Mouse (Mus musculus): Measurements from ENCODE around the gene Lrp4.

DNA sequence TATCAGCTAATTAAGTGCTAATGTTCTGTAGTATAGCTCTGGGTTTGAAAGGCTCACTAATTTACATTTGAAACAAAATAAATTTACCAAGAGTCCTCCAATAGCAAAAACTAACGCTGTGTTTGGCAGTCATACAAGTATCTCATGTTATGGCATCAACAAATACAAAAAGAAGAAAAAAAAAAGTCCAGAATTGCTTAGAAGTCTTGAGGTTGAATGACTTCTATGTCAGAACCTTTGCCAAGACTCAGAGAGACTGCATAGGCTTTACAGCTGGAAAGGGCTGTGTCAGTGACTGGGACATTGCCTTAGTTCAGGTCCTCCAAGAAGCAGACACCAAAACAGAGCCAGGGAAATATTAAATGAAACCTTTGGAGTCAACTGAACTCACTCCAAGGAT, 17.4 kb upstream of the Lrp4 start:
- TF ChIP-seq CTCF (IDR thresholded peaks at IDR 0.05; ENCODE audit: control insufficient read depth, insufficient read depth, low read length) (no peak), POLR2A (IDR thresholded peaks at IDR 0.05; ENCODE audit: borderline replicate concordance, control insufficient read depth, low read depth, low read length) (no peak)
